Mouse (Mus musculus) heart, embryonic 16.5 days (tissue): Measurements from ENCODE around the gene Arxes1. TPM values are rescaled to one million over a fixed set of nuclear protein-coding genes. Genes with fewer than 3 reads are reported as not detected.
"Not testable (repeated sequence)": the region's sequence is repeated elsewhere in the genome, so short reads cannot be mapped to it uniquely, and the experiment has no call there.

Experiments used
- ATAC-seq: fragments of 200-750 bp; cut with Nextera tagmentation; replicated peaks from 2 replicates; pipeline ENCODE4 v1.8.0; 2017; ENCODE audit warnings: moderate number of reproducible peaks; ENCODE audit not compliant: insufficient read depth, low FRiP score; ENCODE audit errors: extremely low read depth
- H3K27ac ChIP-seq: fragments of 300-500 bp; sonication (generic); 2 replicates; pipeline ENCODE4 v1.5.1; 2014; ENCODE audit warnings: mild to moderate bottlenecking, low read length, control low read depth, moderate library complexity
- H3K27me3 ChIP-seq: fragments of 300-500 bp; sonication (generic); 2 replicates; pipeline ENCODE4 v1.6.1; 2014; ENCODE audit warnings: low read length, mixed read lengths; ENCODE audit not compliant: control insufficient read depth, insufficient read depth
- H3K36me3 ChIP-seq: fragments of 300-500 bp; sonication (generic); 2 replicates; pipeline ENCODE4 v1.6.1; 2014; ENCODE audit not compliant: control insufficient read depth, insufficient read depth
- H3K4me1 ChIP-seq: fragments of 300-500 bp; sonication (generic); 2 replicates; pipeline ENCODE4 v1.6.1; 2014; ENCODE audit warnings: low read length, mixed read lengths; ENCODE audit not compliant: control insufficient read depth, insufficient read depth
- H3K4me2 ChIP-seq: fragments of 300-500 bp; sonication (generic); 2 replicates; pipeline ENCODE4 v1.6.1; 2014; ENCODE audit warnings: low read depth, mild to moderate bottlenecking, control low read depth, low read length
- H3K4me3 ChIP-seq: fragments of 300-500 bp; sonication (generic); 2 replicates; pipeline ENCODE4 v1.5.1; 2014; ENCODE audit warnings: mild to moderate bottlenecking, control low read depth, low read length
- H3K9ac ChIP-seq: fragments of 300-500 bp; sonication (generic); 2 replicates; pipeline ENCODE4 v1.6.1; 2014; ENCODE audit warnings: low read length, control low read depth
- H3K9me3 ChIP-seq: fragments of 300-500 bp; sonication (generic); replicated peaks from 2 replicates; pipeline ENCODE4 v1.6.1; 2016; ENCODE audit warnings: low read length; ENCODE audit not compliant: control insufficient read depth
- WGBS: fragments of 180-500 bp; shearing (Covaris S2); extraction: QIAGEN DNeasy Blood & Tissue Kit; methylation state at CpG from one replicate; pipeline ENCODE4 v1.1.7; 2014; 5-methylcytosine and 5-hydroxymethylcytosine counted together
- polyA plus RNA-seq: library from polyadenylated mRNA; unstranded; fragments of >200 nt; fragmentation: Nextera tagmentation; extraction: Ambion mirVana; gene quantifications from 2 replicates; pipeline ENCODE4 v1.2.1, GENCODE M21; 2015

The Arxes1 gene
- polyA plus RNA-seq, 1 experiment from 2014 or later = 19.1 TPM

DNA sequence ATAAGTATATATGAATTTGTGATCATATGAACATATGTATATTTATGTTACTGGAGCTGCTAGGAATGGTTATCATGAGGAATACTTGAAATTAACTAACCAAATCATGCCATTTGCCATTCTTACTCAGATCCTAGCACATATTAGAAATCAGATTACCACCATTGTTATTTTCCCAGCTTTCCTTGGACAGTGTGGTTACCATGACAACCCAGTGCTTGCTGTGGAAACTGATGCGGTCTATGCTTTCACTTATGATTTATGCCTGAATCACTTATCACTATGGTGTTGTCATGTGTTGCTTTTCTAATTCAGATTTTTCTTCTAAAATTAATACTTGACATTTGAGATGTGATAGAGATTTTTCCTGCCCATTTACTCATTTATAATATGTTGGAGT, 2.8 kb upstream of the Arxes1 start:
- H3K27ac ChIP-seq = no peak overlapping the region
- no peak for ATAC-seq
- WGBS = 74% methylated on average over 1 of the region's 1 CpGs
- H3K36me3 ChIP-seq = no peaks in the 10 kb centered on the region
- H3K27me3 ChIP-seq = no peaks in the 10 kb centered on the region
- H3K4me2 ChIP-seq = no peak overlapping the region
- no peaks in the 10 kb centered on the region for H3K4me1 ChIP-seq
- no peaks in the 10 kb centered on the region for H3K9me3 ChIP-seq
- no peak overlapping the region for H3K4me3 ChIP-seq
- no peak overlapping the region for H3K9ac ChIP-seq

DNA sequence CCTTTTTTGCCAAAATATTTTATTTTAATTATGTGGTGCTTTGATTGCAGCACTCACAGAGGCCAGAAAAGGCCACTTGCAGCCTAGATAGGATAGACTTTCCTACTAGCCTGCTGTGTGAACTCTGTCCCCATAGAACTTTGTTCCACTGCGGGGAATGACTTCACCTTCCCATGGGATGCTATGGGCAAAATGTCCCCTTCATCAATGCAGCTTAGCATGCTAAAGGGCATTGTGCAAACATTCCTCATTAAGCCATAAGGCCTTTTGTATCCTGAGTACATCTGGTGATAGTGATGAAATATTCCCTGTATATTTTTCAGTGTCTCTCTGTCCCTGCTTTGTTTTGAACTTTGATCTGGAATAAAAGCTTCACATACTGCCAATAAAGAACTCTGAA, 10.6 kb downstream of the Arxes1 start:
- Histone ChIP-seq H3K4me3 (no peak overlapping the region), H3K4me1 (no peaks in the 10 kb centered on the region), H3K27ac (no peak overlapping the region), H3K27me3 (no peaks in the 10 kb centered on the region), H3K36me3 (no peaks in the 10 kb centered on the region), H3K9ac (no peak overlapping the region), H3K9me3 (no peaks in the 10 kb centered on the region), H3K4me2 (no peak overlapping the region)
- WGBS = 83% methylated on average over 1 of the region's 1 CpGs
- ATAC-seq = no peak

DNA sequence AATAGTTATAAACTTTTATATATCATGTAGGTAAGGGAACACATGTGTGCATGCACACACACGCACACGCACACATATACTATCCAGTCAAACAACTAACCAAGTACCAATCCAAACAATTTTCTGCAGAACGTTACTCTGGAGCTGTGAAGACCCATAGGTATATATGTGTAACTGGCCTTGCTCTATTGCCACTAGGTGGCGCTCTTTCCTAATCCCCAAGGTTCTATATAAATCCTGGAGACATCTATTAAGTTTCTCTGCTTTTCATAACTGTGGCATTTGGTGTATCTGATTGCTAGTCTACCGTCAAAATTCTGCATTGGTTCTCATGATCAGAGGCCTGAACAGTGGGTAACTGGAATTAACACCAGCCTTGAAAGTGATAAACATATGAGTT, 14.4 kb downstream of the Arxes1 start:
- Histone ChIP-seq H3K4me3 (no peak overlapping the region), H3K27me3 (no peaks in the 10 kb centered on the region), H3K9ac (no peak overlapping the region), H3K4me1 (no peaks in the 10 kb centered on the region), H3K9me3 (no peaks in the 10 kb centered on the region), H3K4me2 (no peak overlapping the region), H3K27ac (no peak overlapping the region), H3K36me3 (no peaks in the 10 kb centered on the region)
- WGBS = 15% methylated on average over 5 of the region's 5 CpGs
- ATAC-seq = no peak

DNA sequence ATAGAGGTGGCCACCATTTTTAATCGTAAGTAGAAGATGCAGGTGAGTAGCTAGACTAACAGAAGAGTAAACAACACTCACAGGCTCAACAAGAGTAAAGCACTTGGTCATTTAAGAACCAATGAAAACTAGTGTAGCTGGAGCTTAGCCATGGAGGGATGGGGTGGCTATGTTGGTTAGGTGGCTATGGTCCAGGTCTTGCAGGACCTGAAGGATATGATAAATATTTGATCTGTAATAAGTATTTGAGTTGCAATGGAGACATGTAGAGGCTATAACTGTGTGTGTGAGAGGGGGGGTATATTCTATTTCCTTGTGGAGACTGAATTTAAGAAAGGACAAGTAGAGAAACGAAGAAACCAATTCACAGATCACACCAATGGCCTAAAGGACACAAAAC, 18.1 kb downstream of the Arxes1 start:
- no peaks in the 10 kb centered on the region for H3K27me3 ChIP-seq
- H3K4me2 ChIP-seq = no peak overlapping the region
- H3K4me3 ChIP-seq = no peak overlapping the region
- no peak overlapping the region for H3K9ac ChIP-seq
- 66% methylated on average over 2 of the region's 2 CpGs for WGBS
- no peak for ATAC-seq
- no peaks in the 10 kb centered on the region for H3K9me3 ChIP-seq
- no peaks in the 10 kb centered on the region for H3K4me1 ChIP-seq
- H3K36me3 ChIP-seq = no peaks in the 10 kb centered on the region
- no peak overlapping the region for H3K27ac ChIP-seq

DNA sequence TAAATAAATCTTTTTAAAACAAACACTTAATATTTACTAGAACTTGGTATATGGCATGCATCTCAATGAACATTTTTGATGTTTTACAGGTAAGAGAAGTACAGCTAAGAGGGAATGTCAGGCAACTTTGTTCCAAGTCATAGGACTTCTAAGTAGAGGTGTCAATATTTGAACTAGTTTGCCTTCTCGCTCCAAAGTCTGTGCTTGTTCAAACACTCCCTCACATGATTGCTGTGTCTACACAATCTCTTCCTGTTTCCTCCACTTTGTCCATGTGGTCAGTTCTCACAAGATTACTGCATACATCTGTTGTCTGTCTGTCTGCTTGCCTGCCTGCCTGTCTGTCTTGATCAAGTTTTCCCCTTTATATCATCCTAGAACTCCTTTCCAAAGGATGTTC, 27.5 kb downstream of the Arxes1 start:
- no peak for ATAC-seq
- Histone ChIP-seq H3K27ac (no peak overlapping the region), H3K4me1 (no peaks in the 10 kb centered on the region), H3K9ac (no peak overlapping the region), H3K4me3 (no peak overlapping the region), H3K36me3 (no peaks in the 10 kb centered on the region), H3K9me3 (no peaks in the 10 kb centered on the region), H3K4me2 (no peak overlapping the region), H3K27me3 (no peaks in the 10 kb centered on the region)
- WGBS = 64% methylated on average over 1 of the region's 1 CpGs

DNA sequence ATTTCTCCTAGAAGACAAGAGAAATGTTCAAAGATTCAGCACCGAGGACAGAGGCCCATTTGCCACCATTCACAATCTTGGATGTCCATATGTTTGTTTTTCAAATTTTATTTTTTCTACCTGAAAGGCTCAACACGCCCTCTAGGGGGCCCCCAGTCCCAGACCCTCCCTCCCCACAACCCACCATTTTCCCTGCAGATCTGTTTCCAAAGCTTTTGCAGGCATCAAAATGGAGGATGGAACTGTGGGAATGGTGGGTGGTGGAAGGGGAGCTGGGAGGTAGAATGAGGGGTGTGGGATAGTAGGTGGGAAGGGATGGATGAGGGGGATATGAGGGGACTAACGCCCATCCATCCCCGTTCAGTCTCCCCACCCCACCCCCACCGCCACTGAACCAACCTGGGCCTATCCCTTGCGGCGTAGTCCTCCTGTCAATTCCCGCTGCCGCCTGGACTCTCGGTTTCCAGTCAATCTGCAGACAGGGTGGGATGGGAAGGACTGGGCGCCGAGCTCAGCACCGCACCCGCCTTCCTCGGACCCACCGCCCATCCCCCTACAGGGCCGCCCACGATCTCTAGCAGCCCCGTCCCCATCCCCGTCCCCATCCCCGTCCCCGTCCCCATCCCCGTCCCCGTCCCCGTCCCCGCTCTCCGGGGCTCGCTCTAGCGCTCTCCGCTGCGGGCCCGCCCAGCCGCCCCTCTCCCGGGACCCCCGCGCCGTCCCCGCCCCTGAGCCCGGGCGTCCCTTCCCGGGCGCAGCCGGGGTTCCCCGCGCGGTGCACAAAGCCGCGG, 34.2 kb downstream of the Arxes1 start:
- not testable (repeated sequence) for H3K27me3 ChIP-seq, H3K9me3 ChIP-seq, H3K4me1 ChIP-seq, H3K9ac ChIP-seq, H3K27ac ChIP-seq, H3K36me3 ChIP-seq
- 16% methylated on average over 14 of the region's 48 CpGs for WGBS
- H3K4me2 ChIP-seq = peak overlapping the region; percentile 51
- peak overlapping the region; percentile 21 for H3K4me3 ChIP-seq
- ATAC-seq = peak; percentile 49

DNA sequence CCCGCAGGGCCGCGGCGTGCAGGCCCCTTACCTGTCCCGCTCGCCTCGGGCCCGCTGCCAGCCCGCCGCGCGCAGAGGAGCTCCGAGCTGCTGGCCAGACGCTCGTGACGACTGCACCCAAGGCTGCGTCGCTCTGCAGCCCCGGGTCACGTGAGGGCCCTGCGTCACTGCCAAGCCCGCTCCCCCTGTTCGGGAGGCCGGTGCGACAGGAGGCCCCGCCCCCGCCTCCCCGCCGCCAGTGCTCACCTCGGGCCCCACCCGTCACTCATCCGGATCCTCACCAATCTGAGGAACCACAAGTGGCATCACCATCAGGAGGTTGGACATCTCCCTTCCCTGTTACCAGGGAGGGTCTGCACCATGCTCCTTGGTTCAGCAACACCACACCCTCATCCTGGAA, 34.9 kb downstream of the Arxes1 start, which contains the start of gene Bex2:
Gene Bex2 (minus strand): TSS at position 217 of the 400 bp plus-strand sequence.
- Histone ChIP-seq H3K4me3 (peak within 1 kb of the TSS; percentile 21), H3K4me2 (peak within 1 kb of the TSS; percentile 51)
- no CpG with 5 or more reads among the region's 32 CpGs for WGBS
- H3K9ac ChIP-seq, H3K36me3 ChIP-seq, H3K27me3 ChIP-seq, H3K27ac ChIP-seq, H3K9me3 ChIP-seq, H3K4me1 ChIP-seq: not testable (repeated sequence)
- peak; percentile 93 for ATAC-seq

Other genes with a start within 250 kb of the Arxes1 start
- gene Bhlhb9, start 235.8 kb upstream of the Arxes1 start, polyA plus RNA-seq = 63.7 and 71.2 TPM in 2 replicates
- gene Gprasp2, start 194.3 kb upstream of the Arxes1 start, polyA plus RNA-seq = 18.3 and 21.0 TPM in 2 replicates
- 51.8 and 62.1 TPM in 2 replicates for gene Arxes2, start 39.5 kb upstream of the Arxes1 start, polyA plus RNA-seq
- gene Bex2, start 34.9 kb downstream of the Arxes1 start, polyA plus RNA-seq = 15.1 and 16.0 TPM in 2 replicates
- 0.17 and 0.20 TPM in 2 replicates for gene Nxf3, start 51.9 kb downstream of the Arxes1 start, polyA plus RNA-seq
- 137 and 145 TPM in 2 replicates for gene Bex4, start 105.6 kb downstream of the Arxes1 start, polyA plus RNA-seq
- 219 and 258 TPM in 2 replicates for gene Tceal8, start 139.0 kb downstream of the Arxes1 start, polyA plus RNA-seq
- gene Tceal5, start 170.5 kb downstream of the Arxes1 start, polyA plus RNA-seq = 14.7 and 16.4 TPM in 2 replicates
- 17.5 and 23.9 TPM in 2 replicates for gene Tceal7, start 181.4 kb downstream of the Arxes1 start, polyA plus RNA-seq
- gene Bex1, start 182.1 kb downstream of the Arxes1 start, polyA plus RNA-seq = 225 TPM in 2 replicates
- 360 and 405 TPM in 2 replicates for gene Tceal9, start 211.7 kb downstream of the Arxes1 start, polyA plus RNA-seq
- 372 and 400 TPM in 2 replicates for gene Bex3, start 236.9 kb downstream of the Arxes1 start, polyA plus RNA-seq